Mouse (Mus musculus): ENCODE data around the gene Slbp. TPM values are rescaled to one million over a fixed set of nuclear protein-coding genes. Genes with fewer than 3 reads are reported as not detected.

The Slbp gene
- polyA plus RNA-seq, 1 experiment from 2014 or later, result 270 TPM

DNA sequence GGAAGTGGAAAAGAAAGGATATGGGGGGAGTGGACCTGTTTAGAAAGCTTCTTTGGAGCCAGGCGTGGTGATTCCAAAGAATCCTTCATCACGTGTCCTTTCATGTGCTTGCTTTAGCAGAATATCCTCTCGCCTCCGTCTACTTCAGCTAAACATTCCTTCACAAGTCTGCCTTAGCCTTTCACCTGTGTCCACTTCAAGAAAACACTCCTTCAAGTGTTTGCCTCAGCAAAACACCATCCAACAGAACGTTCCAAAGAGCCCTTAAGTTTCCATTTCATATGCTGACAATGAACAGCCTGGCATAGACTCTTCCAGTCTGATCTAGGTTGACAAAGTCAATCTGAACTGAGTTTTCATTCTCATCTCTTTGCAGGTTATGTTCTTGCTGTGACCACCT is 25.9 kb upstream of the Slbp start:
- Histone ChIP-seq H3K36me3 (replicated peaks) (peaks cover 7% of the 10 kb centered on the region), H3K9me3 (replicated peaks) (no peaks in the 10 kb centered on the region), H3K4me3 (replicated peaks) (no peak overlapping the region), H3K27ac (replicated peaks) (no peak overlapping the region), H3K4me1 (replicated peaks) (peaks cover 21% of the 10 kb centered on the region), H3K9ac (no peak overlapping the region), H3K4me2 (no peak overlapping the region), H3K27me3 (no peaks in the 10 kb centered on the region)
- WGBS (ENCODE audit: insufficient replicate concordance), result 70% methylated on average over 5 of the region's 5 CpGs
- ATAC-seq (ENCODE audit: insufficient read depth), result no peak

DNA sequence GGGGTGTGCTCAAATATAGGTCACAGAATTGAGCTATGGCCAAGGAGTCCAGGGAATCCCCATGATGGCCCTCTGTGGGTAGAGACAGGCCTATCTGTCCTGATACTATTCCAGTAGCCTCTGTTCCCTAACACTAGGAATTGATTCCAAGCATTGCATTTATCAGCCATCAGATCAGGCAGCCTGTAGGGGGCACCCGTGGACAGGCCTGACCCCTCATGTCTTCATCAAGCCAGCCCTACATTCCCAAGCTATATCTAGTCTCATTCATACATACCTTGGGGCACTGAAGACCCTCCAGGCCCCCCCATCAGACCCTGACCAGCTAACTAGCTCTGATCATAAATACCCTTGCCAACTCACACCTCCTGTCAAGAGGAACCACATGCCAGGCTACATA is 23.6 kb upstream of the Slbp start:
- Histone ChIP-seq H3K9me3 (replicated peaks) (no peaks in the 10 kb centered on the region), H3K27me3 (no peaks in the 10 kb centered on the region), H3K4me2 (no peak overlapping the region), H3K36me3 (replicated peaks) (peaks cover 29% of the 10 kb centered on the region), H3K27ac (replicated peaks) (no peak overlapping the region), H3K9ac (no peak overlapping the region), H3K4me1 (replicated peaks) (peaks cover 5% of the 10 kb centered on the region; the same call in 1 of the 2 replicates), H3K4me3 (replicated peaks) (no peak overlapping the region)
- WGBS (ENCODE audit: insufficient replicate concordance), result 0% methylated on average over 1 of the region's 1 CpGs
- no peak; the same call in 1 of the 2 replicates for ATAC-seq (ENCODE audit: insufficient read depth)

GRCm38 (mm10) chr5:33674439-33674838 is 22.1 kb upstream of the Slbp start:
- Histone ChIP-seq H3K9ac (no peak overlapping the region), H3K4me1 (replicated peaks) (no peaks in the 10 kb centered on the region), H3K9me3 (replicated peaks) (no peaks in the 10 kb centered on the region), H3K36me3 (replicated peaks) (peaks cover 44% of the 10 kb centered on the region), H3K4me2 (no peak overlapping the region), H3K27me3 (no peaks in the 10 kb centered on the region), H3K27ac (replicated peaks) (no peak overlapping the region), H3K4me3 (replicated peaks) (no peak overlapping the region)
- ATAC-seq (ENCODE audit: insufficient read depth), result no peak
- WGBS (ENCODE audit: insufficient replicate concordance), result 86% methylated on average over 3 of the region's 3 CpGs

- Histone ChIP-seq H3K27ac (replicated peaks) (no peak overlapping the region), H3K4me2 (no peak overlapping the region), H3K9me3 (replicated peaks) (no peaks in the 10 kb centered on the region), H3K27me3 (no peaks in the 10 kb centered on the region), H3K4me3 (replicated peaks) (no peak overlapping the region), H3K4me1 (replicated peaks) (no peaks in the 10 kb centered on the region), H3K9ac (no peak overlapping the region), H3K36me3 (replicated peaks) (peaks cover 72% of the 10 kb centered on the region)
- WGBS (ENCODE audit: insufficient replicate concordance), result 31% methylated on average over 5 of the region's 5 CpGs
- no peak for ATAC-seq (ENCODE audit: insufficient read depth)
Measured at GRCm38 (mm10) chr5:33671659-33672058, 19.3 kb upstream of the Slbp start.

DNA sequence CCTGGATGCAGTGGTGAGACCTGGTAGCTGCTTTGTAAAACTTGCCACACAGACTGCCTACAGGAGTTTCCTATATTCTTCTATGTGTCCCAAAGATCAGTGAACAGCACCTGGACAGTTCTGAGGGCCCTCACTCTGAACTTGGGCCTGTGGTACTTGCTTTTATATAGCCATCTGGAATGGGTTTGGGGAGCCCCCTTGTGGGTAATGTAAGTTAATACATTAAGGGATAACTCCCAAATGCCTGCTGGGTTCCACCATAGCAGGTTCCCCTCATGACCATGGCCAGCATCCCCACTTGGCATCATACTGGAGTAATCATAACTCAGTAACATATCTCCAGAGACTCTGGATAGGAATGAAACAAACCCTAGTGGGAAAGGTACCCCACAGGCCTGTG is 15.8 kb upstream of the Slbp start:
- Histone ChIP-seq H3K4me2 (no peak overlapping the region), H3K4me1 (replicated peaks) (no peaks in the 10 kb centered on the region), H3K4me3 (replicated peaks) (no peak overlapping the region), H3K9me3 (replicated peaks) (no peaks in the 10 kb centered on the region), H3K9ac (no peak overlapping the region), H3K36me3 (replicated peaks) (peaks cover 97% of the 10 kb centered on the region), H3K27ac (replicated peaks) (no peak overlapping the region), H3K27me3 (no peaks in the 10 kb centered on the region)
- no peak for ATAC-seq (ENCODE audit: insufficient read depth)

DNA sequence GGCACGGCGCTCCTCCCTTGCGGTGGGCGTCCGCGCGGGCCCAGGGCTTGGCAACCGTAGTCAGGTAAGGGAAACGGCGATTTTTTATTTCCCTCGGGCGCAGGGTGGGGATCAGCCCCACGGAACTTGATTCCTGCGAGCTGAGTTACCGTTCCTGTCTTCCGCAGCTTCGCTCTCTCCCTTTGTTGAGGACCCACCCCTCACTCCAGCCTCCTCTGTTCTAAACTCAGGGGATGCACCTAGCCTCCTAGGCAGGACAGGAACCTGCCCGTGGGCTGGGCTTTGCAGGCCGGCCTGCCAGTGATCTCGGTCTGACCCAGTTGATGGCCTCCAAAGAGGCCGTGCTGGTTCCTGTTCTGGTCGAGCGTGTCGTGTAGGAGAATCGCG is 6.3 kb upstream of the Slbp start:
- peak overlapping the region; percentile 93 for H3K9ac ChIP-seq
- H3K9me3 ChIP-seq (replicated peaks), result no peaks in the 10 kb centered on the region
- H3K27me3 ChIP-seq, result no peaks in the 10 kb centered on the region
- H3K36me3 ChIP-seq (replicated peaks), result peaks cover 58% of the 10 kb centered on the region
- H3K4me2 ChIP-seq, result peak overlapping the region; percentile 93
- H3K4me1 ChIP-seq (replicated peaks), result peaks cover 58% of the 10 kb centered on the region
- ATAC-seq (ENCODE audit: insufficient read depth), result 0 out of 2 replicates have a peak, but pooled peaks have one; percentile 1
- WGBS (ENCODE audit: insufficient replicate concordance), result under 1% methylated on average over 25 of the region's 26 CpGs
- H3K27ac ChIP-seq (replicated peaks), result peak overlapping the region; percentile 98
- H3K4me3 ChIP-seq (replicated peaks), result peak overlapping the region; percentile 96

DNA sequence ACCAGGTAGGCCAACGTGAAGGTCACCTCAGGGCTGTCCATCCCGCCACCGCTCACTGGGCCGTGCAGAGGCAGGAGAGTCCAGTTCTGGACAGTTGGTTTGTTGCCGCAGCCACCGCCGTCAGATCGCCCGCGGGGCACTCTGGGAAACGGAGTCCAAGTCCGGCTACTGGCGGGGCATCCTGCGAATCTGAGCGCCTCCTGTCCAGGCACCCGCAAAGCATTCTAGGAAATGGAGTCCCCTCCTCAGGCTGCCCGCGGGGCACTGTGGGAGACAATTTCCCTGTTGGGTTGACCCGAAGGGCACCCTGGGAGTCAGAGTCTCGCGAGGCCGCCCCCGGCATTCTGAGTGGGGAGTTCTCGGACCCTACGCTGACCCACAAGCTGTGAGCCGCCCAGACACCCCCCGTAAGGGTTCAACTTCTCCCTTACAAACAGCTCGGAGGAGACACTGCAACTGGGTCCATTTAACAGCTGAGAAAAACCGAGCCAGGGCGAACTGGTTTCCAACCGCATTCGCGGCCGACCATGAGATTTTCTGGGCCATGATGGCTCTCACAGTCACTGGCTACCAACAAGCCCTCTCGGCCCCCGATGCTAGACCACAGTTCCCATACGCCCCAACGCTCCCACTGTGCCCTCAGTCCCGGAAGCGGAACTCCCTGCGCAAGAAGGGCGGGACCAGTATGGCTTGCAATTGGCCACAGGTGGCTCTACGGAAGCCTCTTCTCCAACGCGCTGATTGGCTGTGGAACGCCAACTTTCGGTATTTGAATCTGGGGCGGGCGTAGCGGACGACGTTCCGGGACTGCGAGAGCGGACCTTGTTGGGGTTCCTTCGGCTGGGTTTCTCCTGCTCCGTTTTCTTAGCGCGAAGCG is 5.7 kb upstream of the Slbp start, which contains the start of the genes Tacc3 and Tmem129:
Gene Tacc3, plus strand, starts transcription at position 342 of the 877 bp plus-strand sequence.
Gene Tmem129, minus strand, starts transcription at position 630 of the 877 bp plus-strand sequence.
- peaks cover 64% of the 10 kb centered on the region for H3K4me1 ChIP-seq (replicated peaks)
- H3K27ac ChIP-seq (replicated peaks), result peak within 1 kb of the TSS; percentile 98
- peak within 1 kb of the TSS; percentile 93 for H3K9ac ChIP-seq
- no peaks in the 10 kb centered on the region for H3K27me3 ChIP-seq
- peaks cover 60% of the 10 kb centered on the region for H3K36me3 ChIP-seq (replicated peaks)
- H3K9me3 ChIP-seq (replicated peaks), result no peaks in the 10 kb centered on the region
- peak within 1 kb of the TSS; percentile 96 for H3K4me3 ChIP-seq (replicated peaks)
- peak; percentile 92 for ATAC-seq (ENCODE audit: insufficient read depth)
- under 1% methylated on average over 60 of the region's 60 CpGs for WGBS (ENCODE audit: insufficient replicate concordance)
- peak within 1 kb of the TSS; percentile 93 for H3K4me2 ChIP-seq

- peaks cover 53% of the 10 kb centered on the region for H3K36me3 ChIP-seq (replicated peaks)
Measured at GRCm38 (mm10) chr5:33657251-33657786, 4.9 kb upstream of the Slbp start.

GRCm38 (mm10) chr5:33656739-33657138 is 4.4 kb upstream of the Slbp start:
- WGBS (ENCODE audit: insufficient replicate concordance), result 19% methylated on average over 1 of the region's 1 CpGs

More at GRCm38 (mm10) chr5:33657251-33657786, 4.9 kb upstream of the Slbp start:
- Histone ChIP-seq H3K4me3 (replicated peaks) (peak overlapping the region; percentile 96), H3K4me1 (replicated peaks) (peaks cover 71% of the 10 kb centered on the region), H3K4me2 (peak overlapping the region; percentile 93), H3K9ac (peak overlapping the region; percentile 93), H3K27me3 (no peaks in the 10 kb centered on the region), H3K9me3 (replicated peaks) (no peaks in the 10 kb centered on the region), H3K27ac (replicated peaks) (peak overlapping the region; percentile 98)
- peak; percentile 44 for ATAC-seq (ENCODE audit: insufficient read depth)
- under 1% methylated on average over 32 of the region's 32 CpGs for WGBS (ENCODE audit: insufficient replicate concordance)

GRCm38 (mm10) chr5:33655251-33655840 is 3.0 kb upstream of the Slbp start:
- WGBS (ENCODE audit: insufficient replicate concordance), result 84% methylated on average over 10 of the region's 10 CpGs
- Histone ChIP-seq H3K9me3 (replicated peaks) (no peaks in the 10 kb centered on the region), H3K27ac (replicated peaks) (no peak overlapping the region), H3K9ac (no peak overlapping the region; the same call in 1 of the 2 replicates), H3K4me3 (replicated peaks) (0 out of 2 replicates have a peak overlapping the region, but pooled peaks have one; percentile 96), H3K4me1 (replicated peaks) (peaks cover 69% of the 10 kb centered on the region), H3K36me3 (replicated peaks) (peaks cover 35% of the 10 kb centered on the region), H3K27me3 (no peaks in the 10 kb centered on the region), H3K4me2 (peak overlapping the region; percentile 93)
- ATAC-seq (ENCODE audit: insufficient read depth), result no peak

More at GRCm38 (mm10) chr5:33656739-33657138, 4.4 kb upstream of the Slbp start:
- Histone ChIP-seq H3K9ac (peak overlapping the region; percentile 93), H3K36me3 (replicated peaks) (peaks cover 47% of the 10 kb centered on the region), H3K9me3 (replicated peaks) (no peaks in the 10 kb centered on the region), H3K27me3 (no peaks in the 10 kb centered on the region), H3K4me2 (peak overlapping the region; percentile 93), H3K4me1 (replicated peaks) (peaks cover 72% of the 10 kb centered on the region), H3K4me3 (replicated peaks) (peak overlapping the region; percentile 96), H3K27ac (replicated peaks) (peak overlapping the region; percentile 98)
- ATAC-seq (ENCODE audit: insufficient read depth), result no peak

DNA sequence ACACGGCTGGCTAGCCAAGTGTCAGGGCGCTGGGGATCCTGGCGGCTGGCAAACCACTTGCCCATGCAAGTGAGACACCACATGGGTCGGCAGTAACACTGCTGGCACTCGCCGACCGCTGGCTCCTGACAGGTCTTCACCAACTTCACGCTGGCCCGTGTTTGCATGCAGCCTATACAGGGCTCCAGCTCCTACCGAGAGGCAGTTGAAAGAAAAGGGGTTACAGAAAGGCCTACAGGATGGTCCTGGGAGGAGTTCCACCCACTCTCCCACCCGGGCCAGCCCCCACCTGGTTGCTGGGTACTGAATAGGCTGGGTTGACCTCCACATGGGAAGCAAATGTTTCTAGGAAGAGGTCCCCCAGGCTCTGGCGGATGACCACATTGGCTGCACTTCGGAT is 2.0 kb upstream of the Slbp start:
- Histone ChIP-seq H3K36me3 (replicated peaks) (peaks cover 39% of the 10 kb centered on the region), H3K4me2 (no peak overlapping the region), H3K9ac (no peak overlapping the region), H3K27me3 (no peaks in the 10 kb centered on the region), H3K4me3 (replicated peaks) (no peak overlapping the region), H3K9me3 (replicated peaks) (no peaks in the 10 kb centered on the region), H3K4me1 (replicated peaks) (peaks cover 69% of the 10 kb centered on the region), H3K27ac (replicated peaks) (peak overlapping the region; percentile 92; the same call in 1 of the 2 replicates)
- ATAC-seq (ENCODE audit: insufficient read depth), result no peak
- WGBS (ENCODE audit: insufficient replicate concordance), result 90% methylated on average over 13 of the region's 13 CpGs

Measured in liver, embryonic 15.5 days (tissue).